Mouse (Mus musculus): ENCODE measurements around the gene Psmb3.
A peak's percentile ranks its signal among the peaks of the same experiment; 100 is the strongest.

GRCm38 (mm10) chr11:97699626-97700002 lies 3.6 kb upstream of the Psmb3 start:
- TF ChIP-seq CTCF (IDR thresholded peaks at IDR 0.05; ENCODE audit: extremely low read depth, insufficient read length, insufficient replicate concordance, low read depth, low read length) (no peak), POLR2A (IDR thresholded peaks at IDR 0.05; ENCODE audit: low read depth, low read length) (peak; percentile 41; the same call in 1 of the 2 replicates)
